Mouse (Mus musculus) myocyte (in vitro differentiated cells): ENCODE results near the gene Tas2r143.

Experiments
- CEBPB ChIP-seq: IDR thresholded peaks from 2 replicates; pipeline ENCODE4 v1.6.1; 2011; ENCODE audit warnings: mild to moderate bottlenecking, moderate library complexity; ENCODE audit not compliant: poor library complexity, insufficient read depth, severe bottlenecking
- MAX ChIP-seq: IDR thresholded peaks from one replicate; pipeline ENCODE4 v1.6.1; 2011; ENCODE audit warnings: low read depth, mild to moderate bottlenecking, control low read depth
- MYOG ChIP-seq, 3 experiments: IDR thresholded peaks; one replicate each; pipeline ENCODE4 v1.6.1; 2011; ENCODE audit warnings: control low read depth in 2 of 3, low read depth in 2 of 3, mild to moderate bottlenecking in 2 of 3; ENCODE audit not compliant: insufficient read length in 2 of 3, control insufficient read depth in 1 of 3, insufficient read depth in 1 of 3

DNA sequence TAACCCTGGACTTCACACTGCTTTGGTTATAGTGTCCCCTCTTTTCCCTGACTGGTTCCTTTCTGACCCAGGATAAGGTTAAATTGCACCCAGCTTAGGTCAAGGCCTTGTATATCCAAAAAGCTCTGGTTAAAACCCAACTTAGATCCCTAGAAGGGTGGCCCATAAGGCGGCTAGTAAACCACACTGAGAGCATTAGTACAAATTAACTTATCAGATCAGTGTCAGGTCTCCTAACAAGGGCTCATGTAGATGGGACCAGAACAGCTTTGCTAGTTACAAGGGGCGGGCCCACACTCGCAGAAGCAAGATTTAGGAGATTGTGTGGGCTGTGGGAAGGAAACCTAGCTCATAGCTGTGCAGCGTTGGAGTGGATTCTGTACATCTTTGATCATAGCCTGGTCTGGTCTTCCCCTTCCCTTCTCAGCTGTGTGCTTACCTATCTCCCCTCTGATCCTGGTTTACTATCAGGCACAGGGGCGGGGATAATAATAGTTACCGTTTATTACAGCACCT is 23.5 kb upstream of the Tas2r143 start:
- no peak for TF ChIP-seq CEBPB
- no peak for TF ChIP-seq MAX
- no peak for TF ChIP-seq MYOG (IDR thresholded peaks at IDR 0.05; ENCODE audit: control insufficient read depth in 1 of 3, insufficient read depth in 1 of 3, insufficient read length in 2 of 3, low read depth in 2 of 3)
